Mouse (Mus musculus) intestine, embryonic 15.5 days (tissue): ENCODE measurements around the gene Hps5. TPM values are rescaled to one million over a fixed set of nuclear protein-coding genes. Genes with fewer than 3 reads are reported as not detected.

ENCODE experiments used
- ATAC-seq: fragments of 200-750 bp; cut with Nextera tagmentation; 2 replicates; pipeline ENCODE4 v1.8.0; 2017; ENCODE audit warnings: moderate TSS enrichment, moderate library complexity
- H3K27ac ChIP-seq: fragments of 300-500 bp; sonication (generic); 2 replicates; pipeline ENCODE4 v1.5.1; 2015; ENCODE audit warnings: mild to moderate bottlenecking, inconsistent platforms
- H3K27me3 ChIP-seq: fragments of 300-500 bp; sonication (generic); replicated peaks from 2 replicates; pipeline ENCODE4 v1.6.1; 2015; ENCODE audit warnings: inconsistent platforms
- H3K36me3 ChIP-seq: fragments of 300-500 bp; sonication (generic); 2 replicates; pipeline ENCODE4 v1.6.1; 2015; ENCODE audit warnings: inconsistent platforms
- H3K4me1 ChIP-seq: fragments of 300-500 bp; sonication (generic); replicated peaks from 2 replicates; pipeline ENCODE4 v1.6.1; 2015; ENCODE audit warnings: inconsistent platforms
- H3K4me2 ChIP-seq: fragments of 300-500 bp; sonication (generic); replicated peaks from 2 replicates; pipeline ENCODE4 v1.6.1; 2015; ENCODE audit warnings: mild to moderate bottlenecking, inconsistent platforms
- H3K4me3 ChIP-seq: fragments of 300-500 bp; sonication (generic); replicated peaks from 2 replicates; pipeline ENCODE4 v1.5.1; 2015; ENCODE audit warnings: inconsistent platforms
- H3K9ac ChIP-seq: fragments of 300-500 bp; sonication (generic); 2 replicates; pipeline ENCODE4 v1.6.1; 2015; ENCODE audit warnings: inconsistent platforms
- H3K9me3 ChIP-seq: fragments of 300-500 bp; sonication (generic); 2 replicates; pipeline ENCODE4 v1.6.1; 2016; ENCODE audit warnings: inconsistent platforms
- WGBS: fragments of 180-500 bp; shearing (Covaris S2); methylation state at CpG from one replicate; pipeline ENCODE4 v1.1.7; 2015; 5-methylcytosine and 5-hydroxymethylcytosine counted together
- polyA plus RNA-seq: library from polyadenylated mRNA; unstranded; fragments of >200 nt; fragmentation: Nextera tagmentation; extraction: Ambion mirVana; gene quantifications from 2 replicates; pipeline ENCODE4 v1.2.1, GENCODE M21; 2015

Gene Hps5
- polyA plus RNA-seq, 1 experiment from 2014 or later: 23.3 TPM

DNA sequence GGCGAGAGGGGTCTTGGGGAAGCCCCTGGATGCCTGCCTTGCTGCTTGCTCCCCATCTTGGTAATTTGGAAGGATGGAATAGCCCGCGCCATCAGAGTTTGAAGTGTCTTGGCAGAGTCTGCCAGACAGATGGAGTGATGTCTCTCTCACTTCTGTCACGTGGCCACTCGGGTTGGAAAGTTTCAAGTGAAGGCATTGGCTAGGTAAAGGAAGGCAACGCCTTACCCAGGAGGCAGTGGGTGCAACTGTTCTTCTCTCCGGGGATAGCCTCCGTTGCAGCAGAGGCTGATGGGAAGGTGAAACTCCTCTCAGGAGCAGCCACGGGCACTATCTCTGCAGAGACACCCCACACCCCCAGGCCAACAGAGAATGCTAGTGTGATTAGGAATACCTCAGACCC, 75.4 kb downstream of the Hps5 start:
- H3K4me2 ChIP-seq: no peak overlapping the region
- no peak overlapping the region for H3K4me3 ChIP-seq
- no peaks in the 10 kb centered on the region for H3K4me1 ChIP-seq
- H3K27me3 ChIP-seq: no peaks in the 10 kb centered on the region
- H3K27ac ChIP-seq: no peak overlapping the region
- ATAC-seq: no peak
- no peak overlapping the region for H3K9ac ChIP-seq
- H3K36me3 ChIP-seq: no peaks in the 10 kb centered on the region
- no peaks in the 10 kb centered on the region for H3K9me3 ChIP-seq
- WGBS: 80% methylated on average over 9 of the region's 9 CpGs

DNA sequence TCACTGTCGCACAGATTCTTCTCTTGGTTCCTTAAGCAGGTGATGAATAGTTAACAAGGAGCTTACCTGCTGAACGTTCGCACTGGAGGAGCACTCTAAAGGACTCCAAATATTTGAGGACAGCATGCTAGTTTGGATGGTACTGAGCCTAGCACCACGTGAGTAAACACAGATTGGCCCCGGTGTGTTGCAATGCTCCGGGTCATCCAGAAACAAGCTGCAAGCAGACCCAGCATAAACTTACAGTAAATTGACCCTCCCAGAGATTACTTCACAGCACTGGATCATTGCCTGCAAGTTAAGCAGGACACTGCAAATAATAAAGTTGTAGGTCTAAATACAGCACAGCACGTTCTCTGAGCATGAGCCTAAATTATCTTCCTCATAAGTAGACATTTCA, 76.3 kb downstream of the Hps5 start:
- Histone ChIP-seq H3K4me1 (no peaks in the 10 kb centered on the region), H3K4me2 (no peak overlapping the region), H3K36me3 (no peaks in the 10 kb centered on the region), H3K9me3 (no peaks in the 10 kb centered on the region), H3K9ac (no peak overlapping the region), H3K4me3 (no peak overlapping the region), H3K27ac (no peak overlapping the region), H3K27me3 (no peaks in the 10 kb centered on the region)
- peak; percentile 44 for ATAC-seq
- WGBS: 55% methylated on average over 7 of the region's 7 CpGs

DNA sequence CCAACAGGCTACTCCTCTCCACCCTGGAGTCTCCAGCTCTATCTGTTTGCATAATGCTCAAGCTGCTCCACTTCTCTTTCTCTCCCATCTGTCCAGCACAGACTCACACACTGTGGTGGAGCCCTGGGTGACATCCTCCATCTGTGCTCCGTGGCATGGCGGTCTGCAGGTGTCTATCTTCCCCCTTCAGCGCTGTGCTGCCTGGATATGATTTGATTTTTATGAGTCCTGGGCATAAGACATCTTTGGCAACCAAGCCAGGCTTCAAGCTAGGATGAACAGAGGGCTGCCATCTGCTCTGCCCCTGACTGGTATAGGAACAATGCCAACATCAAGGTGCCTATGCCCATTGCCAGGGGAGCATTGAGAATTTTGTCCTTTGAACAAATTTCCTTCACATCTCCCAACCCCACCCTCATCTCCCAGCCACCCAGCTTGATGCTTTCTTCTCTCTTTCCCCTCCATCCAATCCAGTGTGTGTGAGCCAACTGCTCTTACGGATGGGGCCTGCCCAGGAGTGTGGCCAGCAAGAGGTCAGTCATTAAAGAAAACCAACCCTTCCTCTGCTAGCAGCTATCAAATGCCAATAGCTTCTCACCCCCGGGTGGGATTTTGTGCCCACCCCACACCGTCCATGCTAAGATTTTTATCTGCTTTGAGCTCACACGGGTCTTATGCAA, 77.1 kb downstream of the Hps5 start:
- no peak for ATAC-seq
- Histone ChIP-seq H3K4me2 (no peak overlapping the region), H3K36me3 (no peaks in the 10 kb centered on the region), H3K9ac (no peak overlapping the region), H3K4me1 (no peaks in the 10 kb centered on the region), H3K27me3 (no peaks in the 10 kb centered on the region), H3K27ac (no peak overlapping the region), H3K4me3 (no peak overlapping the region), H3K9me3 (no peaks in the 10 kb centered on the region)
- 83% methylated on average over 7 of the region's 7 CpGs for WGBS

DNA sequence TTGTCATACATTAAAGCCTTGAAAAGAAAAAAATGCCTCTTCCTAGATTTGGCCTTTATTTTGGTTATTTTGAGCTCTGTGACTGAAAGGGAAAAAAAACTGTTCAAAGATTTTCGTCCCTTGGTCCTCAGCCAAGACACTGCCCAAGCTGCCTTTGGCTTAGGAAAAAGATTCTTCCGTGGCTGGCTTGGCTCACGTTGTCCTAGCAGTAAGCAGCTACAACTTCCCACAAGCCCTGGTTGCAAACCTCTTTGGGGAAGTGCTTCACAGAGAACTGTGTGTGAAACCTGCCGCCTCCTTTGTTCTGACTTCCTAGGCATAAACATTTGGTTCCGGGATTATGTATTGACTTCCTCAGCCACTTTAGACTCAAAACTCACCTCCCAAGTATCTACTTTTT, 79.0 kb downstream of the Hps5 start:
- Histone ChIP-seq H3K36me3 (no peaks in the 10 kb centered on the region), H3K4me1 (no peaks in the 10 kb centered on the region), H3K4me3 (no peak overlapping the region), H3K9ac (no peak overlapping the region), H3K4me2 (no peak overlapping the region), H3K9me3 (no peaks in the 10 kb centered on the region), H3K27ac (no peak overlapping the region), H3K27me3 (no peaks in the 10 kb centered on the region)
- no peak for ATAC-seq
- 35% methylated on average over 5 of the region's 5 CpGs for WGBS

DNA sequence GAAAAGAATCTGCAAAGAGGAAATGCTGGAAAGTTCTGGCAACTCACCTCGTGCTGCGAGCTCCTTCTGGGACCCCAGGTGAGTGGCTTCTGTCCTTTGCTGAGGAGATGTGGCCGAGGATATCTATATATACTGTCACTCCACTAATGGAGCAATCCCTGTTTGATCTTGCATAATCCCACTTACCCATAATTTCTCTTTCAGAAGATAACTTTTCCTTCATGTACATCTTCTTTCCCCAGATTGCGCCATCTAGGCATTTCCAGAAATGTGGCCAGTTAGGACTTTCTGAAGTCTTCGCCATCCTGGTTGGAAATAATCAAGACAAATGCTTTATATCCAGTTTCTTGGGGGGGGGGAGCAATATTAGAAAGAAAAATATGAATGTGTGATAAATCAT, 80.3 kb downstream of the Hps5 start, which contains the start of gene Saa3:
Saa3 (minus strand) TSS at position 101 of the 400 bp plus-strand sequence.
- no peak for ATAC-seq
- Histone ChIP-seq H3K36me3 (no peaks in the 10 kb centered on the region), H3K4me3 (no peak within 1 kb of the TSS), H3K27ac (no peak within 1 kb of the TSS), H3K4me1 (no peaks in the 10 kb centered on the region), H3K4me2 (no peak within 1 kb of the TSS), H3K27me3 (no peaks in the 10 kb centered on the region), H3K9ac (no peak within 1 kb of the TSS), H3K9me3 (no peaks in the 10 kb centered on the region)
- WGBS: 89% methylated on average over 5 of the region's 5 CpGs

DNA sequence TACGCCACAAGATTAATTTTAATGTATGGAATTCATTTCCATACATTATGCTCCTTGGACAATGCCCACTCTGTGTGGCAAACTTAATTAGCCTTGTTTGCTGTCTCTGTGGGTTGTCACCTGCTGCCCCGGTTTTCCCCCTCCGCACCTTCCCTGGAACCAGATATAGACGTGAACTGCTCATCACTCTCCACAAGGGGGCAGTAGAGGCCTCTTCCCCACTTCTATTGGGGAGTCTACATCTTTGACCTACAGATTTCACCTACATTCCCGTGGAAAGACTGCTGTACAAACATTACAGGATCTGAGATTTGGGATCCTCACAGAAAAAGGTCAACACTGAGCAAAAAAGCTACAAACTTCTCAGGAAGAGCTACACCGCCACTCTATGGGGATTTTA, 81.3 kb downstream of the Hps5 start:
- Histone ChIP-seq H3K9me3 (no peaks in the 10 kb centered on the region), H3K4me1 (0 out of 2 replicates have a peak, but pooled peaks cover 2% of the 10 kb centered on the region), H3K27me3 (no peaks in the 10 kb centered on the region), H3K27ac (no peak overlapping the region), H3K4me3 (no peak overlapping the region), H3K9ac (no peak overlapping the region), H3K36me3 (no peaks in the 10 kb centered on the region), H3K4me2 (no peak overlapping the region)
- 29% methylated on average over 6 of the region's 6 CpGs for WGBS
- ATAC-seq: peak; percentile 34; the same call in 1 of the 2 replicates

DNA sequence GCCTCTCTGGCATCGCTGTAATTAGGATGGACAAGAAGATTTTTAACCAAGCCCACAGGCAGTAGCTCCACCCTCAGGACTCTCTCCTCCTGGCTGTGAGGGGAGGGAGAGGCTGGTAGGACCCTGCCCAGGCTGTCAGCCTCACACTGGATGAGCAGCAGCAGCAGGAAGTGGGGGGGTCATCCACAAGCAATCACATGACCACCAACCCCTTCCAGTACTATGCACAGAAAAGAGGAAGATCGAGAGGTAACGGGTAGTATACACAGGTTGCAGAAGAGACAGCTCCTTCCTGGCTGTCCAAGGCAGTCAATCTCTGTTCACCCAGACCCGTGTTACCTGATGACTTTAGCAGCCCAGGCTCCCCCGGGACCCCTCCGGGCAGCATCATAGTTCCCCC, 83.6 kb downstream of the Hps5 start:
- Histone ChIP-seq H3K27me3 (no peaks in the 10 kb centered on the region), H3K9ac (no peak overlapping the region), H3K4me3 (no peak overlapping the region), H3K4me2 (no peak overlapping the region), H3K9me3 (no peaks in the 10 kb centered on the region), H3K27ac (no peak overlapping the region), H3K36me3 (no peaks in the 10 kb centered on the region; the same call in none of the 2 replicates), H3K4me1 (0 out of 2 replicates have a peak, but pooled peaks cover 6% of the 10 kb centered on the region)
- WGBS: 62% methylated on average over 6 of the region's 6 CpGs
- ATAC-seq: no peak

Other genes with a start within 250 kb of the Hps5 start
- gene Sergef, start 156.3 kb downstream of the Hps5 start, polyA plus RNA-seq: 14.3 and 16.9 TPM in 2 replicates
- 0.97 and 1.2 TPM in 2 replicates for gene Tph1, start 123.5 kb downstream of the Hps5 start, polyA plus RNA-seq
- gene Saal1, start 85.4 kb downstream of the Hps5 start, polyA plus RNA-seq: 24.6 and 26.9 TPM in 2 replicates
- 0.88 and 1.0 TPM in 2 replicates for gene Saa3, start 80.4 kb downstream of the Hps5 start, polyA plus RNA-seq
- 0.06 and 0.10 TPM in 2 replicates for gene Saa4, start 63.5 kb downstream of the Hps5 start, polyA plus RNA-seq
- gene Saa1, start 53.1 kb downstream of the Hps5 start, polyA plus RNA-seq: 0.42 and 0.77 TPM in 2 replicates
- gene Saa2, start 44.3 kb downstream of the Hps5 start, polyA plus RNA-seq: 0.30 TPM in 1 of 2 replicates, not detected in the other
- 63.3 and 72.8 TPM in 2 replicates for gene Gtf2h1, start within 50 bp of the Hps5 start, polyA plus RNA-seq
- gene Ldha, start 45.4 kb upstream of the Hps5 start, polyA plus RNA-seq: 2,580 and 2,742 TPM in 2 replicates
- gene Ldhc, start 65.1 kb upstream of the Hps5 start, polyA plus RNA-seq: not detected in 2 replicates
- 121 and 145 TPM in 2 replicates for gene Tsg101, start 123.9 kb upstream of the Hps5 start, polyA plus RNA-seq
- 10.3 and 11.2 TPM in 2 replicates for gene Uevld, start 162.5 kb upstream of the Hps5 start, polyA plus RNA-seq
- not detected in 2 replicates for gene Gm9999, start 187.5 kb upstream of the Hps5 start, polyA plus RNA-seq
- 16.5 and 17.2 TPM in 2 replicates for gene Spty2d1, start 212.3 kb upstream of the Hps5 start, polyA plus RNA-seq